Mouse (Mus musculus) CH12.LX (cell line): Measurements from ENCODE around the gene Aldh9a1. TPM values are rescaled to one million over a fixed set of nuclear protein-coding genes. Genes with fewer than 3 reads are reported as not detected.
A peak's percentile ranks its signal among the peaks of the same experiment; 100 is the strongest.

Source experiments
- DNase-seq: peaks from one replicate; pipeline ENCODE4 v3.0.0-alpha.2; 2013; ENCODE audit errors: extremely low read depth
- H3K27ac ChIP-seq: 2 replicates; pipeline ENCODE4 v1.5.1; 2012; ENCODE audit warnings: low read depth, mild to moderate bottlenecking, control low read depth, moderate library complexity; ENCODE audit not compliant: insufficient read depth
- H3K27me3 ChIP-seq: replicated peaks from 2 replicates; pipeline ENCODE3; 2012; ENCODE audit warnings: inconsistent platforms
- H3K36me3 ChIP-seq, 2 experiments: replicated peaks in 1 of 2; 2 replicates each; pipeline versions ENCODE3 to v1.6.1; 2012; ENCODE audit warnings: inconsistent platforms in 1 of 2, low read length in 1 of 2, mild to moderate bottlenecking in 1 of 2, mixed read lengths in 1 of 2, moderate library complexity in 1 of 2; ENCODE audit not compliant: control insufficient read depth in 1 of 2, insufficient read depth in 1 of 2
- H3K4me1 ChIP-seq, 2 experiments: 2 replicates each; pipeline ENCODE4 v1.6.1; 2012; ENCODE audit warnings: inconsistent platforms in 1 of 2, moderate library complexity in 1 of 2; ENCODE audit not compliant: insufficient read depth in 2 of 2, control insufficient read depth in 1 of 2
- H3K4me2 ChIP-seq: 2 replicates; pipeline ENCODE4 v1.6.1; 2012; ENCODE audit warnings: low read depth, mild to moderate bottlenecking, control low read depth; ENCODE audit not compliant: poor library complexity, insufficient read depth, severe bottlenecking
- H3K4me3 ChIP-seq, 3 experiments: fragments of 150-350 bp in 1 of 3; sonication (generic) in 1 of 3; replicated peaks in 1 of 3; 2 replicates each; pipeline versions ENCODE3 to v1.5.1; 2011 to 2012; ENCODE audit warnings: low read depth in 2 of 3, low read length in 2 of 3, mild to moderate bottlenecking in 2 of 3, moderate library complexity in 2 of 3, control low read depth in 1 of 3, improper control_type of control experiment in 1 of 3, inconsistent platforms in 1 of 3, mixed read lengths in 1 of 3; ENCODE audit not compliant: poor library complexity in 1 of 3
- H3K79me2 ChIP-seq: replicated peaks from 2 replicates; pipeline ENCODE4 v1.6.1; 2012; ENCODE audit warnings: mild to moderate bottlenecking, moderate library complexity; ENCODE audit not compliant: control insufficient read depth, poor library complexity, insufficient read depth, severe bottlenecking; ENCODE audit errors: extremely low read depth
- H3K9ac ChIP-seq: 2 replicates; pipeline ENCODE4 v1.6.1; 2012; ENCODE audit warnings: low read depth, mild to moderate bottlenecking, control low read depth, moderate library complexity; ENCODE audit not compliant: insufficient read depth
- H3K9me3 ChIP-seq: replicated peaks from 2 replicates; pipeline ENCODE3; 2012; ENCODE audit warnings: low read length, inconsistent platforms, mixed read lengths
- BHLHE40 ChIP-seq: IDR thresholded peaks from 2 replicates; pipeline ENCODE4 v1.6.1; 2011; ENCODE audit warnings: mild to moderate bottlenecking, low read depth, low read length, improper control_type of control experiment
- CHD1 ChIP-seq: IDR thresholded peaks from 2 replicates; pipeline ENCODE4 v1.6.1; 2012; ENCODE audit warnings: low read depth, low read length, improper control_type of control experiment, inconsistent platforms
- CHD2 ChIP-seq: IDR thresholded peaks from 2 replicates; pipeline ENCODE4 v1.6.1; 2011; ENCODE audit warnings: low read length, improper control_type of control experiment
- ELF1 ChIP-seq: IDR thresholded peaks from 2 replicates; pipeline ENCODE4 v1.6.1; 2014; ENCODE audit warnings: low read depth, mild to moderate bottlenecking, inconsistent platforms, low read length, improper control_type of control experiment
- EP300 ChIP-seq: IDR thresholded peaks from 2 replicates; pipeline ENCODE4 v1.6.1; 2011; ENCODE audit warnings: low read length, improper control_type of control experiment
- ETS1 ChIP-seq: conservative IDR thresholded peaks from 2 replicates; pipeline ENCODE4 v1.6.1; 2012; ENCODE audit warnings: low read depth, mild to moderate bottlenecking, inconsistent platforms, low read length, improper control_type of control experiment, moderate library complexity
- GABPA ChIP-seq: IDR thresholded peaks from 2 replicates; pipeline ENCODE4 v1.6.1; 2012; ENCODE audit warnings: low read depth, low read length, improper control_type of control experiment, inconsistent platforms; ENCODE audit not compliant: insufficient replicate concordance
- HCFC1 ChIP-seq: IDR thresholded peaks from 2 replicates; pipeline ENCODE4 v1.6.1; 2012; ENCODE audit warnings: low read depth, mild to moderate bottlenecking, inconsistent platforms, low read length, improper control_type of control experiment
- JUN ChIP-seq: IDR thresholded peaks from 2 replicates; pipeline ENCODE4 v1.6.1; 2011; ENCODE audit warnings: low read depth, mild to moderate bottlenecking, low read length, improper control_type of control experiment, moderate library complexity; ENCODE audit not compliant: insufficient read depth
- JUND ChIP-seq: conservative IDR thresholded peaks from 2 replicates; pipeline ENCODE4 v1.6.1; 2011; ENCODE audit warnings: low read depth, low read length, improper control_type of control experiment
- KAT2A ChIP-seq: IDR thresholded peaks from 2 replicates; pipeline ENCODE4 v1.6.1; 2012; ENCODE audit warnings: low read length, improper control_type of control experiment, inconsistent platforms; ENCODE audit not compliant: insufficient replicate concordance
- MAFK ChIP-seq: IDR thresholded peaks from 2 replicates; pipeline ENCODE4 v1.6.1; 2011; ENCODE audit warnings: low read length, improper control_type of control experiment; ENCODE audit not compliant: insufficient replicate concordance
- MAX ChIP-seq: IDR thresholded peaks from 2 replicates; pipeline ENCODE4 v1.6.1; 2011; ENCODE audit warnings: low read length, improper control_type of control experiment
- MAZ ChIP-seq: IDR thresholded peaks from 2 replicates; pipeline ENCODE4 v1.6.1; 2012; ENCODE audit warnings: low read depth, mild to moderate bottlenecking, inconsistent platforms, low read length, improper control_type of control experiment, moderate library complexity
- MEF2A ChIP-seq: IDR thresholded peaks from 2 replicates; pipeline ENCODE4 v1.6.1; 2014; ENCODE audit warnings: low read depth, mild to moderate bottlenecking, inconsistent platforms, low read length, improper control_type of control experiment, borderline replicate concordance
- NELFE ChIP-seq: IDR thresholded peaks from 2 replicates; pipeline ENCODE4 v1.6.1; 2011; ENCODE audit warnings: low read depth, low read length, improper control_type of control experiment
- NRF1 ChIP-seq: IDR thresholded peaks from 2 replicates; pipeline ENCODE4 v1.6.1; 2014; ENCODE audit warnings: low read depth, mild to moderate bottlenecking, inconsistent platforms, low read length, improper control_type of control experiment, moderate library complexity
- PAX5 ChIP-seq: IDR thresholded peaks from 2 replicates; pipeline ENCODE4 v1.6.1; 2012; ENCODE audit warnings: low read length, inconsistent platforms, mixed read lengths
- POLR2A ChIP-seq: IDR thresholded peaks from 2 replicates; pipeline ENCODE4 v1.6.1; 2011; ENCODE audit warnings: low read depth, mild to moderate bottlenecking, improper control_type of control experiment, low read length
- POLR2AphosphoS2 ChIP-seq: IDR thresholded peaks from 2 replicates; pipeline ENCODE4 v1.6.1; 2011; ENCODE audit warnings: low read depth, low read length, improper control_type of control experiment
- RAD21 ChIP-seq: IDR thresholded peaks from 2 replicates; pipeline ENCODE4 v1.6.1; 2011; ENCODE audit warnings: low read depth, mild to moderate bottlenecking, low read length, improper control_type of control experiment, moderate library complexity
- RCOR1 ChIP-seq: conservative IDR thresholded peaks from 2 replicates; pipeline ENCODE4 v1.6.1; 2012; ENCODE audit warnings: low read depth, mild to moderate bottlenecking, inconsistent platforms, low read length, improper control_type of control experiment
- SIN3A ChIP-seq: IDR thresholded peaks from 2 replicates; pipeline ENCODE4 v1.6.1; 2012; ENCODE audit warnings: low read length, improper control_type of control experiment, inconsistent platforms
- TBP ChIP-seq: conservative IDR thresholded peaks from 2 replicates; pipeline ENCODE4 v1.6.1; 2011; ENCODE audit warnings: low read depth, low read length, improper control_type of control experiment
- TCF12 ChIP-seq: IDR thresholded peaks from 2 replicates; pipeline ENCODE4 v1.6.1; 2014; ENCODE audit warnings: low read depth, mild to moderate bottlenecking, inconsistent platforms, low read length, improper control_type of control experiment
- UBTF ChIP-seq: IDR thresholded peaks from 2 replicates; pipeline ENCODE4 v1.6.1; 2012; ENCODE audit warnings: low read depth, mild to moderate bottlenecking, inconsistent platforms, low read length, improper control_type of control experiment, moderate library complexity
- USF1 ChIP-seq: IDR thresholded peaks from 2 replicates; pipeline ENCODE4 v1.6.1; 2014; ENCODE audit warnings: low read depth, mild to moderate bottlenecking, inconsistent platforms, low read length, improper control_type of control experiment
- ZC3H11A ChIP-seq: IDR thresholded peaks from 2 replicates; pipeline ENCODE4 v1.6.1; 2012; ENCODE audit warnings: low read depth, mild to moderate bottlenecking, inconsistent platforms, low read length, improper control_type of control experiment
- ZKSCAN1 ChIP-seq: IDR thresholded peaks from 2 replicates; pipeline ENCODE4 v1.6.1; 2012; ENCODE audit warnings: low read depth, inconsistent platforms, low read length, improper control_type of control experiment, borderline replicate concordance
- ZNF384 ChIP-seq: IDR thresholded peaks from 2 replicates; pipeline ENCODE4 v1.6.1; 2012; ENCODE audit warnings: low read depth, low read length, improper control_type of control experiment, inconsistent platforms
- dilution Hi-C: fragments of 300-500 bp; cut with MboI; formaldehyde crosslinking; loops from 2 replicates; pipeline ENCODE4 v1.14.3; 2020; ENCODE audit warnings: low sequenced_read_pairs; ENCODE audit not compliant: extremely low pct_unique_long_range_greater_than_20kb, extremely low pct_ligation_motif_present
- in situ Hi-C: fragments of 300-500 bp; cut with MboI; formaldehyde crosslinking; loops from 3 replicates; pipeline ENCODE4 v1.14.3; 2019; ENCODE audit warnings: low sequenced_read_pairs, low pct_ligation_motif_present, low pct_unique_long_range_greater_than_20kb, mixed read lengths
- polyA plus RNA-seq: library from polyadenylated mRNA; unstranded; fragments of >175 nt; gene quantifications from 2 replicates; pipeline ENCODE4 v1.2.1, GENCODE M21; 2012; ENCODE audit warnings: low read depth; ENCODE audit not compliant: insufficient read length
- total RNA-seq, 2 experiments: library from RNA; depleted of rRNA; stranded (reverse); fragments of 300-350 nt in 1 of 2; fragments of >200 nt in 1 of 2; gene quantifications; 2 replicates each; pipeline ENCODE4 v1.2.3; 2012 to 2014

The Aldh9a1 gene
- total and polyA plus RNA-seq, 3 experiments: 26.2 to 79.7 (median 31.2) TPM

DNA sequence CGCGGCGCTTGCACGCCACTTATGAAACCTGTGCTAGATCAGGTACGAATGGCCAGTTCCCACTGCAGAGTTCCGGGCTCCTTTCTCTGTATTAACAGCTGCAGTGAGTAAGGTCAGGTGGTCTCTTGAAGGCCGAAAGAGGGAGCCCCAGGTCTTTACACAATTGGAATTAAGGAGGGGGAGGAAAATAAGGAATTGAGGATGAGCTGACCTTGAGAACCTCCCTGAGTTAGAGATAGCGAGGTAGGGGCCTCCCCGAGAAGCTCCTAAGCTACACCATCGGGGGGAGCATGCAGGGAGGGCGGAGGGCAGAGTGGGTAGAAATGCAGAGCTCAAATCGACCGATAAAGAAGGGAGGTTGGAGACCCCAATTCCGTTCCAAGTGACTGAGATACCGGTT, 43.5 kb downstream of the Aldh9a1 start:
- in situ Hi-C loops (no loop called here), dilution Hi-C loops (no loop called here)
- Histone ChIP-seq H3K9ac (no peak overlapping the region), H3K9me3 (no peaks in the 10 kb centered on the region), H3K4me2 (peak overlapping the region; percentile 96), H3K27me3 (peaks cover 83% of the 10 kb centered on the region), H3K27ac (no peak overlapping the region), H3K4me1 (peaks cover 0 to 16% of the 10 kb centered on the region in 2 experiments; a peak in 2 of 4 replicates), H3K79me2 (no peaks in the 10 kb centered on the region), H3K4me3 (peak overlapping the region in 2 of 3 experiments; percentile 61 to 72), H3K36me3 (no peaks in the 10 kb centered on the region)
- TF ChIP-seq POLR2A (no peak), SIN3A (0 out of 2 replicates have a peak, but pooled peaks have one; percentile 7)
- DNase-seq: no peak

DNA sequence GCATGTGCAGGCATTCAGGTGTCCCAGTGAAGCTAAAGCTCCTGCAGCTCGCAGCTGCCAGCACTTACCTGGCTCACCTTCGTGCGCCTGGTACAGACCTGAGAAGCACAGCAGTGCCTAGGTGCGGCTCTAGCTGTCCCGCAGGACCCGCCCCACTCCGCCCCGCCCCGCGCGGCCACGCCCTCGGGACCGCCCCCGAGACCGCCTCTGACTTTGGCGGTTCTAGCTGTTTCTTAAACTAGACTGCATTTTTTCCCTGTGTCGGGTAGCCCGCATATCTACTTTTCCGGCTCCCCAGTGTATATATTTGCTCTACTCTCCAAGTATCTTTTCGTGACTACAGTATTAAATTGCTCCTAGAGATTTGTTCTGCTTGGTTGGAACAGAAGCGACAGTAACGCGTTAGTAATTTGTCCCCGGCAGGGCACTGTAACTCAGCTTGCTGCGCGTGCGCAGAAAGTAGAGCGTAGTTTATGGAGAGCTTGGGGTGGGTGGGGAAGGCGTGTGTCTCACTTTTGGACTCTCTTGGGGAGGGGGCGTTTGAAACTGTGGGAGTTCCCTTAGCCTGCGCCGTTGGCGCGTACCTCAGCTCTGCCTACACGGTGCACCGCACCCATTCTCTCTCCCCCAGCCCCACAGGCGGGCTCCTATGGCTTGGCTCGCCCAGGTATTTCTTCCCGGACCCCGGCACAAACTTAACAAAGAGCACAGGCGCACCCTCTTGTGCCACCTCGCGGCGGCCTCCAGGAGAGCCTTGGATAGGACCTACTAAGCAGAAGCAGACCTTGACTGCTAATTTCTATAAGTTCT, 44.1 kb downstream of the Aldh9a1 start, which contains the start of gene Mgst3:
Gene Mgst3, minus strand, starts transcription at position 159 of the 810 bp plus-strand sequence.
- H3K36me3 ChIP-seq: no peaks in the 10 kb centered on the region
- in situ Hi-C loops: no loop called here
- no peaks in the 10 kb centered on the region for H3K9me3 ChIP-seq
- no peak within 1 kb of the TSS for H3K27ac ChIP-seq
- H3K9ac ChIP-seq: peak within 1 kb of the TSS; percentile 80
- H3K4me3 ChIP-seq: peak within 1 kb of the TSS; percentile 61 to 84 (median 72)
- DNase-seq: peak; percentile 96
- H3K4me2 ChIP-seq: peak within 1 kb of the TSS; percentile 96
- dilution Hi-C loops: no loop called here
- H3K4me1 ChIP-seq: peaks cover 0 to 16% of the 10 kb centered on the region in 2 experiments; a peak in 2 of 4 replicates
- no peaks in the 10 kb centered on the region for H3K79me2 ChIP-seq
- H3K27me3 ChIP-seq: peaks cover 77% of the 10 kb centered on the region
- TF ChIP-seq TCF12: peak; percentile 36; the same call in 1 of the 2 replicates
- no peak; the same call in 1 of the 2 replicates for TF ChIP-seq SIN3A
- no peak; the same call in 1 of the 2 replicates for TF ChIP-seq GABPA
- 0 out of 2 replicates have a peak, but pooled peaks have one; percentile 61 for TF ChIP-seq KAT2A
- no peak for TF ChIP-seq BHLHE40
- peak; percentile 46; the same call in 1 of the 2 replicates for TF ChIP-seq MEF2A
- no peak for TF ChIP-seq POLR2AphosphoS2
- no peak for TF ChIP-seq USF1
- no peak for TF ChIP-seq RCOR1
- TF ChIP-seq ZC3H11A: no peak
- TF ChIP-seq POLR2A: peak; percentile 89
- TF ChIP-seq CHD1: no peak
- TF ChIP-seq RAD21: peak; percentile 42
- no peak for TF ChIP-seq MAFK
- TF ChIP-seq ETS1: no peak
- peak; percentile 92 for TF ChIP-seq NRF1
- TF ChIP-seq ELF1: peak; percentile 48; the same call in 1 of the 2 replicates
- TF ChIP-seq TBP: 0 out of 2 replicates have a peak, but pooled peaks have one; percentile 59
- peak; percentile 80 for TF ChIP-seq ZKSCAN1
- peak; percentile 87 for TF ChIP-seq HCFC1
- TF ChIP-seq JUND: no peak
- no peak for TF ChIP-seq JUN
- TF ChIP-seq UBTF: no peak
- no peak for TF ChIP-seq ZNF384
- no peak for TF ChIP-seq MAX
- no peak for TF ChIP-seq PAX5
- peak; percentile 64; the same call in 1 of the 2 replicates for TF ChIP-seq NELFE
- peak; percentile 55; the same call in 1 of the 2 replicates for TF ChIP-seq MAZ
- no peak for TF ChIP-seq CHD2
- no peak for TF ChIP-seq EP300
